Mouse (Mus musculus) spleen, adult 2 months (tissue): ENCODE measurements around the gene Ppfibp2. TPM values are rescaled to one million over a fixed set of nuclear protein-coding genes. Genes with fewer than 3 reads are reported as not detected.

Source experiments
- DNase-seq, 2 experiments: peaks; one replicate each; pipeline versions ENCODE4 v3.0.0 to v3.0.0-alpha.2; 2012 to 2021; ENCODE audit warnings: low spot score in 2 of 2, low read depth in 1 of 2
- H3K27ac ChIP-seq: fragments of 200-500 bp; 2 replicates; pipeline ENCODE4 v1.5.1; 2012; ENCODE audit warnings: low read length, inconsistent platforms; ENCODE audit not compliant: insufficient read depth
- H3K27me3 ChIP-seq: fragments of 200-500 bp; 2 replicates; pipeline ENCODE4 v1.6.1; 2012; ENCODE audit warnings: mild to moderate bottlenecking, moderate library complexity, low read length, inconsistent platforms; ENCODE audit not compliant: control insufficient read depth, insufficient read depth
- H3K36me3 ChIP-seq: fragments of 200-500 bp; 2 replicates; pipeline ENCODE4 v1.6.1; 2012; ENCODE audit warnings: mild to moderate bottlenecking, low read length, inconsistent platforms; ENCODE audit not compliant: control insufficient read depth, insufficient read depth
- H3K4me1 ChIP-seq: fragments of 200-500 bp; 2 replicates; pipeline ENCODE4 v1.6.1; 2011; ENCODE audit warnings: inconsistent platforms; ENCODE audit not compliant: control insufficient read depth, insufficient read depth, insufficient read length
- H3K4me3 ChIP-seq: fragments of 200-500 bp; 2 replicates; pipeline ENCODE4 v1.5.1; 2011; ENCODE audit warnings: mild to moderate bottlenecking, inconsistent platforms; ENCODE audit not compliant: insufficient read depth, insufficient read length; ENCODE audit errors: extremely low read depth
- CTCF ChIP-seq: fragments of 200-500 bp; IDR thresholded peaks from 2 replicates; pipeline ENCODE4 v1.5.1; 2011; ENCODE audit warnings: mild to moderate bottlenecking, inconsistent platforms; ENCODE audit not compliant: insufficient read depth, insufficient read length, insufficient replicate concordance; ENCODE audit errors: extremely low read depth
- POLR2A ChIP-seq: fragments of 200-500 bp; IDR thresholded peaks from 2 replicates; pipeline ENCODE4 v1.6.1; 2011; ENCODE audit warnings: low read depth, low read length, inconsistent platforms
- WGBS: fragments of 180-500 bp; shearing (Covaris S2); methylation state at CpG from one replicate; pipeline ENCODE4 v1.1.7; 2018; 5-methylcytosine and 5-hydroxymethylcytosine counted together
- polyA plus RNA-seq: library from polyadenylated mRNA; depleted of rRNA; stranded (reverse); fragments of >200 nt; gene quantifications from 2 replicates; pipeline ENCODE4 v1.2.3, GENCODE M21; 2012

Ppfibp2 gene
- polyA plus RNA-seq, 1 experiment = 5.5 TPM

GRCm38 (mm10) chr7:107607766-107608165 lies 12.8 kb downstream of the Ppfibp2 start:
- 72% methylated on average over 1 of the region's 1 CpGs for WGBS
- H3K27ac ChIP-seq = no peak overlapping the region
- no peaks in the 10 kb centered on the region for H3K36me3 ChIP-seq
- H3K27me3 ChIP-seq = no peaks in the 10 kb centered on the region
- no peak for TF ChIP-seq POLR2A
- H3K4me3 ChIP-seq = no peak overlapping the region
- H3K4me1 ChIP-seq = peaks cover 7% of the 10 kb centered on the region
- DNase-seq = no peak

- H3K4me1 ChIP-seq = peaks cover 7% of the 10 kb centered on the region
- no peaks in the 10 kb centered on the region for H3K27me3 ChIP-seq
- DNase-seq = peak in 1 of 2 experiments; percentile 57
- TF ChIP-seq POLR2A (no peak), CTCF (no peak)
- WGBS = 58% methylated on average over 2 of the region's 2 CpGs
- H3K4me3 ChIP-seq = no peak overlapping the region
- no peaks in the 10 kb centered on the region for H3K36me3 ChIP-seq
- peak overlapping the region; percentile 70 for H3K27ac ChIP-seq
These were observed 14.7 kb downstream of the Ppfibp2 start for GRCm38 (mm10) chr7:107609622-107610255.

- Histone ChIP-seq H3K27me3 (no peaks in the 10 kb centered on the region), H3K27ac (no peak overlapping the region), H3K4me1 (peaks cover 7% of the 10 kb centered on the region), H3K4me3 (no peak overlapping the region), H3K36me3 (no peaks in the 10 kb centered on the region)
- DNase-seq = no peak
- no peak for TF ChIP-seq POLR2A
- TF ChIP-seq CTCF = no peak
- WGBS = 71% methylated on average over 5 of the region's 5 CpGs
These were observed 15.9 kb downstream of the Ppfibp2 start for GRCm38 (mm10) chr7:107610880-107611279.

- Histone ChIP-seq H3K4me3 (no peak overlapping the region), H3K27me3 (no peaks in the 10 kb centered on the region), H3K27ac (no peak overlapping the region), H3K36me3 (no peaks in the 10 kb centered on the region), H3K4me1 (peaks cover 5% of the 10 kb centered on the region; the same call in 1 of the 2 replicates)
- DNase-seq = no peak
- TF ChIP-seq CTCF (no peak), POLR2A (no peak)
- WGBS = 45% methylated on average over 11 of the region's 11 CpGs
These were observed 23.3 kb downstream of the Ppfibp2 start for GRCm38 (mm10) chr7:107618028-107618992.

GRCm38 (mm10) chr7:107619225-107619624 lies 24.2 kb downstream of the Ppfibp2 start:
- no peak overlapping the region for H3K4me3 ChIP-seq
- H3K27ac ChIP-seq = no peak overlapping the region
- H3K36me3 ChIP-seq = no peaks in the 10 kb centered on the region
- no peaks in the 10 kb centered on the region for H3K27me3 ChIP-seq
- TF ChIP-seq POLR2A = no peak
- no peak for TF ChIP-seq CTCF
- 77% methylated on average over 4 of the region's 4 CpGs for WGBS
- H3K4me1 ChIP-seq = peaks cover 5% of the 10 kb centered on the region; the same call in 1 of the 2 replicates
- no peak for DNase-seq

GRCm38 (mm10) chr7:107620137-107620536 lies 25.1 kb downstream of the Ppfibp2 start:
- Histone ChIP-seq H3K27ac (no peak overlapping the region), H3K27me3 (no peaks in the 10 kb centered on the region), H3K36me3 (no peaks in the 10 kb centered on the region), H3K4me3 (no peak overlapping the region), H3K4me1 (peaks cover 5% of the 10 kb centered on the region; the same call in 1 of the 2 replicates)
- WGBS = 34% methylated on average over 3 of the region's 3 CpGs
- TF ChIP-seq POLR2A (no peak), CTCF (no peak)
- no peak for DNase-seq

- no peak overlapping the region for H3K27ac ChIP-seq
- DNase-seq = no peak
- peaks cover 14% of the 10 kb centered on the region for H3K4me1 ChIP-seq
- no peak overlapping the region for H3K4me3 ChIP-seq
- TF ChIP-seq POLR2A = no peak
- no peak for TF ChIP-seq CTCF
- 86% methylated on average over 3 of the region's 3 CpGs for WGBS
- H3K36me3 ChIP-seq = no peaks in the 10 kb centered on the region
- no peaks in the 10 kb centered on the region for H3K27me3 ChIP-seq
These were observed 29.4 kb downstream of the Ppfibp2 start for GRCm38 (mm10) chr7:107624432-107624831.
